Mouse (Mus musculus): ENCODE measurements around the gene Mettl21c.

- TF ChIP-seq CTCF (IDR thresholded peaks at IDR 0.05; ENCODE audit: insufficient read depth, low read length) (no peak), POLR2A (IDR thresholded peaks at IDR 0.05; ENCODE audit: borderline replicate concordance, extremely low read depth, low read depth, low read length) (no peak)
Observed at GRCm38 (mm10) chr1:43966756-43967155, 53.1 kb downstream of the Mettl21c start.
